Mouse (Mus musculus) cerebellum, adult 2 months (tissue): ENCODE results near the gene 4930503B20Rik.

Source experiments
- CTCF ChIP-seq: fragments of 200-500 bp; IDR thresholded peaks from 2 replicates; pipeline ENCODE4 v1.5.1; 2011; ENCODE audit warnings: low read depth, mild to moderate bottlenecking, control low read depth, low read length, moderate library complexity, borderline replicate concordance; ENCODE audit not compliant: insufficient read depth
- POLR2A ChIP-seq: fragments of 200-500 bp; IDR thresholded peaks from 2 replicates; pipeline ENCODE4 v1.6.1; 2011; ENCODE audit warnings: low read length, control low read depth, borderline replicate concordance; ENCODE audit not compliant: insufficient read depth

DNA sequence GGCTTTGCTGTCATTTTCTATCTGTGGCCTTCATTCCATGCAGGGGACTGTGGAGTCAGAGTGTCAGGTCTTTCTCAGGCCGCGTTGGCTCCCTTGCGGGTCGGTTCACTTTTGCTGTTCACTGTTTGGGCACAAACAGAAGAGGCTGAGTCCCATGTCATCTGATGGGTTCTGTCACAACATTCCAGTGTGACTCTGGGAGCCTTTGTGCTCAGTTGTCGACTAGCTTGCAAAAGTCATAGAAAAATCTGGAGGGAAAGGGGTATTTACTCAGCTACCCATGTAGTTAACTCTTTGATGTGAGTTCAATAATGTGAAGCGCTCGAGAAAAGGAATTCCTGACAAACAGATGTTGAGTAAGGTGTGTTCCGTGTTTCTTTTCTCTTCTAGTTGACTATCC is 54.7 kb downstream of the 4930503B20Rik start:
- TF ChIP-seq CTCF (no peak), POLR2A (no peak)
